Mouse (Mus musculus): Measurements from ENCODE around the gene Znhit3. TPM values are rescaled to one million over a fixed set of nuclear protein-coding genes. Genes with fewer than 3 reads are reported as not detected.
"Not testable (repeated sequence)": the region's sequence is repeated elsewhere in the genome, so short reads cannot be mapped to it uniquely, and the experiment has no call there.

Znhit3 gene
- polyA plus RNA-seq, 1 experiment from 2014 or later = 63.8 TPM

DNA sequence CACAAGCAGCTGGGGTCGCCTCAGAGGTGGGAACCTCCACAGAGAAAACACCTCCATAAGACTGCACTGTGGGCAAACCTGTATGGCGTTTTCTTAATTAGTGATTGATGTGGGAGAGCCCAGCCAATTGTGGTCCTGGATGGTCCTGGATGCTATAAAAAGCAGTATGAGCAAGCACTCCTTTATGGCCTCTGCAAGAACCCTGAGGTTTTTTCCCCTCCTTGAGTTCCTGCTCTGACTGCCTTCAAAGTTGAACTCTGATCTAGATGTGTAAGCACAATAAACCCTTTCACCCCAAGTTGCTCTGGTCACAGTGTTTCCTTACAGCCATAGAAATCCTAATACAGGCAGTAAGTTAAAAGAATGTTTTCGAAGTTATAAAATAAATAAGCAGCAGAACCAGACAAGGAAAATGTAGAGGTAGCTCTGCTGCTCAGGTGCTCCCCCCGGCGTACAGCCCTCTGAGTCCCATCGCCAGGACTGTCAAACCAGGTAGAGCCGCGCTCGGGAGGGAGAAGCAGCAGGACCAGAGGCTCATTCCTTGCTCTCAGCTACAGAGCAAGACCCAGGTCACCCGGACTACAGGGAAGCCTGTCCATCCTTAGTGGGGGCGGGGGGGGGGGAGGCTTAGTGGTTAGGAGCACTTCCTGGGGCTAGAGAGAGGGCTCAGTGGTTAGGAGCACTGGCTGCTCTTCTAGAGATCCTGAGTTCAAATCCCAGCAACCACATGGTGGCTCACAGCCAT lies 29.2 kb downstream of the Znhit3 start:
- H3K36me3 ChIP-seq = peaks cover 51% of the 10 kb centered on the region
- no peaks in the 10 kb centered on the region for H3K9me3 ChIP-seq

DNA sequence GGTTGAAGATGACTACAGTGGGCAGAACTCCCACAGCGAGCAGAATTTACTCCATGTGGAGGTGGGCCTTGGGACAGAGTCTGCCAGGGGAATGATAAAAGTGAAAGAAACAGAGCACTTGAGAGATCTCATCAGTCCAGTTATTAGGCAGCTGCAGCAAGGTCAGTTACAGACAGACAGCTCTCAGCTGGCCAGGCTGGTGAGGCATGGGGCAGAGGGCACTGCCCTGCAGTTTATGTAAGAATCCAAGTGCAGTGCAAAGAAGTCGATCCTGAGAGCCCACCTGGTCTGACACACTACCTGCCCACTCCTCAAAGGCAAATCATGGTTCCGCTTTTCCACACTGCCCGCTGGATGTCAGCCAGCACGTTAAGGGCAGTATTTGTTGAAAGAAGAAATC lies 29.9 kb downstream of the Znhit3 start:
- Histone ChIP-seq H3K36me3 (peaks cover 49% of the 10 kb centered on the region), H3K4me3 (no peak overlapping the region), H3K9ac (no peak overlapping the region), H3K4me2 (replicated peaks) (no peak overlapping the region), H3K9me3 (no peaks in the 10 kb centered on the region), H3K4me1 (peaks cover 2% of the 10 kb centered on the region; the same call in 1 of the 2 replicates), H3K27ac (no peak overlapping the region), H3K27me3 (no peaks in the 10 kb centered on the region)
- no peak for ATAC-seq (ENCODE audit: insufficient number of reproducible peaks, insufficient read depth, low FRiP score, low TSS enrichment)
- 88% methylated on average over 5 of the region's 5 CpGs for whole genome bisulfite sequencing

More for the DNA sequence above, 29.2 kb downstream of the Znhit3 start:
- WGBS = 88% methylated on average over 11 of the region's 11 CpGs
- H3K4me3 ChIP-seq = no peak overlapping the region
- no peaks in the 10 kb centered on the region for H3K4me1 ChIP-seq
- H3K4me2 ChIP-seq (replicated peaks) = no peak overlapping the region
- no peak for ATAC-seq (ENCODE audit: insufficient number of reproducible peaks, insufficient read depth, low FRiP score, low TSS enrichment)
- no peak overlapping the region for H3K27ac ChIP-seq
- H3K9ac ChIP-seq = no peak overlapping the region
- no peaks in the 10 kb centered on the region for H3K27me3 ChIP-seq

DNA sequence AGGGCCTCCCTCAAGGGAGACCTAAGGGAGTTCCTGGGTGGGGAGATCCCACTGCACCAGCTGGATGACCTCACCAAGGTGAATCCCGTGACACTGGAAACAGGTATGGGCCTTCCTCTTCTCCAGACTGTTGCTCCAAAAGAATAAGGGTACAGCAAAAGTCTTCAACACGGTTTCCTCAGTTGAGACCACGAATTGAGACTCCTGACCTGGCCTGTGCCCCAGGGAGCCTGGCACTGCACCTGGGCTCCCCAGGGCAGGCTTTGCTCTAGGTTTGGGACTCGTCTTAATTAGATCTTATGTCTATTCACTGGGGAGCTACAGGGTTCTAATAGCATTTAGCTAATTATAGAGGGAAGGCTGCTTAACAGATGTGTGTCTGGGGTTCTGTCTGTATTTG lies 30.9 kb downstream of the Znhit3 start:
- Histone ChIP-seq H3K9me3 (no peaks in the 10 kb centered on the region), H3K4me1 (peaks cover 8% of the 10 kb centered on the region; the same call in 1 of the 2 replicates), H3K36me3 (peaks cover 48% of the 10 kb centered on the region), H3K9ac (no peak overlapping the region), H3K27me3 (no peaks in the 10 kb centered on the region), H3K27ac (no peak overlapping the region), H3K4me3 (no peak overlapping the region), H3K4me2 (replicated peaks) (no peak overlapping the region)
- ATAC-seq (ENCODE audit: insufficient number of reproducible peaks, insufficient read depth, low FRiP score, low TSS enrichment) = no peak
- WGBS = 76% methylated on average over 4 of the region's 4 CpGs

DNA sequence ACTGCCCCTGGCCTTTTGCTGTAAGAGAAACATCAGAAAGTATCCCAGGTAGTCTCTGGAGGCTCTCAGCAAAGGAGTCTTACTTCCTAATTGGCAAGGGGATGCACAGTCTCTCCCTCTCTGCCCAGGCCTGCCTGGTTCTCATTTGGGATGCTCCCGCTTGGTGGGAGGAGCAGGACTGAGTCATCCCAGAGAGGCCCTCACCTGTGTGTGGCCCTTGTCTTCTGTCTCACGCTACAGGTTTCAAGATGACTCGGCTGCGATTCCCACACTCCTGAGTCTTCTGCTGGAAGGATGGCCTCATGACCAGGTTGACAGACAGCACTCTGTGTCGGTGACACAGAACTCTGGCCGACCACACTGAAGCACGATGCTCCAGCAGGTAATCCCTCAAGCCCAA lies 33.8 kb downstream of the Znhit3 start:
- no peak overlapping the region for H3K4me3 ChIP-seq
- WGBS = 93% methylated on average over 7 of the region's 7 CpGs
- no peak overlapping the region for H3K4me2 ChIP-seq (replicated peaks)
- no peaks in the 10 kb centered on the region for H3K9me3 ChIP-seq
- no peak overlapping the region for H3K9ac ChIP-seq
- peaks cover 31% of the 10 kb centered on the region for H3K36me3 ChIP-seq
- H3K27ac ChIP-seq = no peak overlapping the region
- H3K4me1 ChIP-seq = peaks cover 14% of the 10 kb centered on the region
- H3K27me3 ChIP-seq = no peaks in the 10 kb centered on the region
- no peak for ATAC-seq (ENCODE audit: insufficient number of reproducible peaks, insufficient read depth, low FRiP score, low TSS enrichment)

DNA sequence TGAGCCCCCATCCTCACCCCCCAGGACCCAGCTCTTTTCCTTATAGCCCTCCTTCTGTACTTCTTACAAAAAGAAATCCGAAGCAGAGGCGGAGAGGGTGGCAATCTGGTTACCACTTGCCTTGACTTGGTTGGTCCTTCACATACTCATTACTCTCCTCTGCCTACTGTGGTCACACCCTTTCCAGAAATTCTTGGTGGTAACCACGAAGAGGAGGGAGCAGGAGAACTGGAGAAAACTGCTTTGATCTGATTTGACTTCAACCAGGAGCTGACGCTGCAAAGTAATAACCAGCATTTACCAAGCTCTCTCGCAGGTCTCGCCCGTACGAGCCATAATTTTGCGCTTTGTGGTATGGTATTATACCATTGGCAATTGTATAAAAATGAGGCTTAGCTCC lies 35.2 kb downstream of the Znhit3 start:
- peaks cover 25% of the 10 kb centered on the region for H3K36me3 ChIP-seq
- ATAC-seq (ENCODE audit: insufficient number of reproducible peaks, insufficient read depth, low FRiP score, low TSS enrichment) = no peak
- peak overlapping the region; percentile 94 for H3K27ac ChIP-seq
- peaks cover 14% of the 10 kb centered on the region for H3K4me1 ChIP-seq
- peak overlapping the region; percentile 82 for H3K9ac ChIP-seq
- peak overlapping the region; percentile 91 for H3K4me2 ChIP-seq (replicated peaks)
- peak overlapping the region; percentile 86 for H3K4me3 ChIP-seq
- H3K9me3 ChIP-seq = no peaks in the 10 kb centered on the region
- 53% methylated on average over 9 of the region's 9 CpGs for WGBS
- H3K27me3 ChIP-seq = no peaks in the 10 kb centered on the region

DNA sequence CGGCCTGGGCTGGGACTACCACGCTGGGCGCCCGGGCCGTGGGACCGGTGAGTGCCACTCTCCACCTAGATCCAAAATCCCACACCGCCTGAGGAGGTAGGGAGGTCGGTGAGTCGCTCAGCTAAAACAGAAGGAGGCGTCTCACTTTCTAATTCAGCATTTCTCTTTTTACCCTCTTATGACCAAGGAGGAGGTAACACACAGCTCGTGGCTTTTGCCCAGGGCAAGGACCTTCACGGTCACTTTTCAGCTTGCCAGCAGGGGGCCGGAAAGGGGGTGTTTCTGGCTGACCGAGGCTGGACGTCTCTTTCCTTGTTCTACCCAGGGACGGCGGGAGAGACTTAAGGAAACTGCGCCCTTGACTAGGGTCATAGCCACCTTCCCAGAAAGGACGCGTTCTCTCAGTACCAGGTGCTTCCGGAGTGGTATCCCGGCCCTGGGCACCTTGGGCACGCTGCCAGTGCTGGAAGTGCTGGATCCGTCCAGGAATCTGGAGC lies 35.7 kb downstream of the Znhit3 start:
- H3K4me3 ChIP-seq = peak overlapping the region; percentile 86
- peak; percentile 7; the same call in 1 of the 2 replicates for ATAC-seq (ENCODE audit: insufficient number of reproducible peaks, insufficient read depth, low FRiP score, low TSS enrichment)
- H3K27ac ChIP-seq = peak overlapping the region; percentile 94
- H3K4me1 ChIP-seq = peaks cover 14% of the 10 kb centered on the region
- peak overlapping the region; percentile 91 for H3K4me2 ChIP-seq (replicated peaks)
- under 1% methylated on average over 24 of the region's 24 CpGs for WGBS
- no peaks in the 10 kb centered on the region for H3K27me3 ChIP-seq
- H3K9me3 ChIP-seq = no peaks in the 10 kb centered on the region
- H3K36me3 ChIP-seq = peaks cover 23% of the 10 kb centered on the region
- H3K9ac ChIP-seq = peak overlapping the region; percentile 82

DNA sequence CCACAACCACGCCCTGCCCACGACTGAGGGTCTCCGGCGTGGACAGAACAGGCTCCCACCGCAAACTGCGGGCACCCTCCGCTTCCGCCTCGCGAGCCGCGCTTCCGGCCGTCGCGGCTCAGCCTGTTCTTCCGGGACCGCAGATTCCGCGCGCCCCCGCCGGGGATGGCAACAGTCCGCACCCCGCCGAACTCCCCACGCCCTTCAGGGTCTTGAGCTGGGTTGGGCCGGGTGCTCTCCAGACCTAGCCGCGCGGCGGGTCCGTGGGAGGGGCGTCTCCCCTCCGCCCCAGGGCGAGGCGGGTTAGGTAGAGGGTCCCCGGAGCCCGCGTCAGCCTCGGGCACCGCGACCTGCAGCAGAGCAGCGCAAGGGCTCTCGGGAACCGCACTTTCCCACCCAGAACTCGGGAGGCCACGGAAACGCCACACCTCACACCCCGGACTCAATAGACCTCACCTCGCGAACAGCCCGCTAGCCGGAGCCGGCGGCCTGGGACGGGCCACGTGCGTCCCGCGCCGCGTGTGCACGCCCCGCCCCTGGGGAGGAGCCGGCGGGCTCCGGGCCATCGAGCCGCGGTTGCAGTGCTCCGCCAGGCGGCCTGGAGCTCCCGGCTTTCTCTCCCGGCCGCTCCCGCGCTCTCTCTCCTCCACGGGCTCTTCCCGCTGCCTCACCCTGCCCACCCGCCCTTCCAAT lies 36.2 kb downstream of the Znhit3 start, which contains the start of the genes Myo19 and Pigw:
Gene Myo19 (plus strand): TSS at position 377 of the 693 bp plus-strand sequence.
Gene Pigw (minus strand): TSS at position 514 of the 693 bp plus-strand sequence.
- peak; percentile 90 for ATAC-seq (ENCODE audit: insufficient number of reproducible peaks, insufficient read depth, low FRiP score, low TSS enrichment)

DNA sequence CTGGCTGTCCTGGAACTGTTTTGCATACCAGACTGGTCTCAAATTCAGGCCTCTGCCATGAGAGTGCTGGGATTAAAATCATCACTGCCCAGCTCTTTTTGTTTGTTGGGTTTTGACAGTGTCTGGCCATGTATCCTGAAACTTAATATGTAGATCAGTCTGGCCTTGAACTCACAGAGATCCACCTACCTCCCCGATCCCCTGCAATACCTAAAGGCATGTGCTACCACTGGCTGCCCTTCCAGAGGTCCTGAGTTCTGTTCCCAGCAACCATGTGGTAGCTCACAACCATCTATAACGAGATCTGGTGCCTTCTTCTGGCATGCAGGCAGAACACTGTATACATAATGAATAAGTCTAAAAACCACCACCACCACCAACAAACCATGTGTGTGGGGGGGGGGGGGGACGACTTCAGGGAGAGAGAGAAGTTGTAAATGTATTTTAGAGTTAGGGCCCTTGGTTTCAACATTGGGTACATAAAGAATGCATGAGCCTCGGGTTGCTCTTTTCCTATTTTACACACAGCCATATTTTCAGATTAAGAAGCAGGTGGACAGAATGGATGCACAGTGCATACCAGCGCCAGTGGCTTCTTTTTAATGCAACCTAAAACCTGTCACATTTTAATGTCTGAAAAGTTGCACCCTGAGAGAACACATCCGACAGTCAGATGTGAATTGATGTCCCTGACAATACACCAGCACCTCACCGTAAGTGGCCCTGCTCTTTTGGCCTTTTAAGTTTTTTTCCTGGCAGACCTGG lies 37.0 kb downstream of the Znhit3 start:
- WGBS = 24% methylated on average over 7 of the region's 7 CpGs
- Histone ChIP-seq H3K9me3 (no peaks in the 10 kb centered on the region), H3K27ac (peak overlapping the region; percentile 94), H3K4me1 (peaks cover 14% of the 10 kb centered on the region), H3K36me3 (peaks cover 12% of the 10 kb centered on the region), H3K27me3 (no peaks in the 10 kb centered on the region), H3K9ac (peak overlapping the region; percentile 82), H3K4me2 (replicated peaks) (peak overlapping the region; percentile 91), H3K4me3 (peak overlapping the region; percentile 86)
- no peak for ATAC-seq (ENCODE audit: insufficient number of reproducible peaks, insufficient read depth, low FRiP score, low TSS enrichment)

More for the DNA sequence above, 36.2 kb downstream of the Znhit3 start, which contains the start of the genes Myo19 and Pigw:
- peak within 1 kb of the TSS; percentile 94 for H3K27ac ChIP-seq
- under 1% methylated on average over 81 of the region's 81 CpGs for WGBS
- no peaks in the 10 kb centered on the region for H3K27me3 ChIP-seq
- H3K4me2 ChIP-seq (replicated peaks) = peak within 1 kb of the TSS; percentile 91
- peak within 1 kb of the TSS; percentile 86 for H3K4me3 ChIP-seq
- peaks cover 18% of the 10 kb centered on the region for H3K36me3 ChIP-seq
- no peaks in the 10 kb centered on the region for H3K9me3 ChIP-seq
- H3K4me1 ChIP-seq = peaks cover 14% of the 10 kb centered on the region
- peak within 1 kb of the TSS; percentile 82 for H3K9ac ChIP-seq

DNA sequence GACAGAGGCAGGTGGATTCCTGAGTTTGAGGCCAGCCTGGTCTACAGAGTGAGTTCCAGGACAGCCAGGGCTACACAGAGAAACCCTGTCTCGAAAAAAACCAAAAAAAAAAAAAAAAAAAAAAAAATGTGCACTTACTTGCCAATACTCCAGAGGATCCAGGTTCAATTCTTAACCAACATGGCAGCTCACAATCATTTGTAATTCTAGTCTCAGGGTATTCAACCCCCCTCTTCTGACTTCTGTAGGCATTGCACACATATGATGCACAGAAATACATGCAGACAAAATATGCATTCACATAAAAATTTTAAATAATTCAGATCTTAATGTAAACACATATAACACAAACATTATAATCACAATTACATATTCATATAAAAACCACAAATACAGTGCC lies 40.1 kb downstream of the Znhit3 start:
- not testable (repeated sequence) for H3K9me3 ChIP-seq

DNA sequence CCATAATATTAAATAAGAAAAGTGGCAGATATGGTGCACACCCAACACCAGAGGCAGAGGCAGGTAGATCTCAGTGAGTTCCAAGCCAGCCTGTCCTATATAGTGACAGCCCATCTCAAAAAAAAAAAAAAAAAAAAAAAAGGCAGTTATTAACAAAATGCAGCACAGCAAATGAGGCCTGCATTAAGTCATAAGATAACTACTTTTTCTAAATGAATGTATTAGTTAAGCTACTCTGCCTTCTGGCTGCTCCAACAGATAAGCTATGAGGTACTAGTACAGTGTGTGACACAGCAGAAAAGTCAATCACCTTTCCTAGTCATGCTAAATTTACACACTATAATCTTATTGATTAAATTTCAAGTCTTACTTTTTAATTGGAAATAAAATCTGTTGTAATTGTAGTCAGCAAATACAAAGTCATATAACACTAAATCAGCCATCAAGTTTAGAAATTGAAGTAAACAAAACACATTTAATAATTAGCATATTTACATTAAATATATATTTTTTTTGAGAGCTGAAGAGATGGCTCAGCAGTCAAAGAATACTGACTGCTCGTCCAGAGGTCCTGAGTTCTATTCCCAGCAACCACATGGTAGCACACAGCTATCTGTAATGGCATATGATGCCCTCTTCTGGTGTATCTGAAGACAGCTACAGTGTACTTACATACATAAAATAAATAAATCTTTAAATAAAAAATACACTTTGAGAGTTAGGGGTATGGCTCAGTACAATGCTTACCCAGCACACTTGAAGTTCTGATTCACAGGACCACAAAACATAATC lies 42.9 kb downstream of the Znhit3 start:
- ATAC-seq (ENCODE audit: insufficient number of reproducible peaks, insufficient read depth, low FRiP score, low TSS enrichment) = no peak
- H3K4me1 ChIP-seq = peaks cover 9% of the 10 kb centered on the region; the same call in 1 of the 2 replicates
- no peak overlapping the region for H3K27ac ChIP-seq
- 80% methylated on average over 1 of the region's 1 CpGs for WGBS
- H3K4me3 ChIP-seq = no peak overlapping the region
- no peaks in the 10 kb centered on the region for H3K27me3 ChIP-seq
- no peaks in the 10 kb centered on the region for H3K9me3 ChIP-seq
- H3K36me3 ChIP-seq = no peaks in the 10 kb centered on the region
- no peak overlapping the region for H3K4me2 ChIP-seq (replicated peaks)
- H3K9ac ChIP-seq = no peak overlapping the region

More for the DNA sequence above, 40.1 kb downstream of the Znhit3 start:
- not testable (repeated sequence) for H3K4me2 ChIP-seq (replicated peaks); H3K9ac ChIP-seq; ATAC-seq (ENCODE audit: insufficient number of reproducible peaks, insufficient read depth, low FRiP score, low TSS enrichment); H3K27ac ChIP-seq; H3K27me3 ChIP-seq; H3K36me3 ChIP-seq; H3K4me3 ChIP-seq
- 57% methylated on average over 1 of the region's 1 CpGs for WGBS
- H3K4me1 ChIP-seq = peaks cover 12% of the 10 kb centered on the region
